Mouse (Mus musculus): ENCODE results near the gene Hyal2. TPM values are rescaled to one million over a fixed set of nuclear protein-coding genes. Genes with fewer than 3 reads are reported as not detected.
"Not testable (repeated sequence)": the region's sequence is repeated elsewhere in the genome, so short reads cannot be mapped to it uniquely, and the experiment has no call there.

The Hyal2 gene
- total RNA-seq, 2 experiments from 2014 or later = 35.8 to 37.8 TPM

GRCm38 (mm10) chr9:107569270-107569669 is 1.5 kb downstream of the Hyal2 start:
- DNase-seq = no peak

DNA sequence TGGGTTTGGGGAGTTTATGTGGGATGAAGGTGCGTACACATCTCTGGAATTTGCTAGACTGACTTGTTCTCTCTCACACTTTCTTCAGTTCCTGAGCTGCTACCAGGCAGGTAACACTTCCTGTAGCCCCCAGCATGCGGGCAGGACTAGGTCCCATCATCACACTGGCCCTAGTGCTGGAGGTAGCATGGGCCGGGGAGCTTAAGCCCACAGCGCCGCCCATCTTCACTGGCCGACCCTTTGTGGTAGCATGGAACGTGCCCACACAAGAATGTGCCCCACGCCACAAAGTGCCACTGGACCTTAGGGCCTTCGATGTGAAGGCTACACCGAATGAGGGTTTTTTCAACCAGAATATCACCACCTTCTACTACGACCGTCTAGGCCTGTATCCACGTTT is 2.3 kb downstream of the Hyal2 start:
- DNase-seq = no peak

- DNase-seq = no peak
These were observed 3.1 kb downstream of the Hyal2 start for GRCm38 (mm10) chr9:107570845-107571244.

DNA sequence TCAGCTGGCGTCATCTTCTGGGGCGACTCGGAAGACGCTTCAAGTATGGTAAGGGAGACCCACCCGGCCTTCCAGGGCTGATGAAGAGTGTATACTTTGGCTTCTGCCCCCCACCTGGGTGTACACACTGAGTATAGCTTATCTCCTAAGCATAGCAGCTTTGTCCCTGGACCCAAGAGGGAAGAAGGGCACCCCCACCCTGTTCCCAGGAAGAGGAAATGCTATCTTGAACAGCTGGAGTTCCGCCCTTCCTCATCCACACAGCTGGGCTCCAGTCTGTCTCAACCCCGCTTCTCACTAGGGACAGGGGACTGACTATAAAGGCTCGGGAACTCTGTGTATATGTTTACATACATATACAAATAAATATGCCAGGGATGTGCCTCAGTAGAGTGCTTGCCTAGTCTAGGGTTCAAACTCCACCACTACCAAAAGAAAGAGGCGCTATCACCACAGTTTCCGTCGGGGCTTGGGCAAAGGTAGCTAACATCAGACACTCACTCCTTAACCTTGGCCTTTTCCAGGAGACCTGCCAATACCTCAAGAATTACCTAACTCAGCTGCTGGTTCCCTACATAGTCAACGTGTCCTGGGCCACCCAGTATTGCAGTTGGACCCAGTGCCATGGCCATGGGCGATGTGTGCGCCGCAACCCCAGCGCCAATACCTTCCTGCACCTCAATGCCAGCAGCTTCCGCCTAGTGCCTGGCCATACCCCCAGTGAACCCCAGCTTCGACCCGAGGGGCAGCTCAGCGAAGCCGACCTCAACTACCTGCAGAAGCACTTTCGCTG is 4.0 kb downstream of the Hyal2 start:
- DNase-seq = no peak

DNA sequence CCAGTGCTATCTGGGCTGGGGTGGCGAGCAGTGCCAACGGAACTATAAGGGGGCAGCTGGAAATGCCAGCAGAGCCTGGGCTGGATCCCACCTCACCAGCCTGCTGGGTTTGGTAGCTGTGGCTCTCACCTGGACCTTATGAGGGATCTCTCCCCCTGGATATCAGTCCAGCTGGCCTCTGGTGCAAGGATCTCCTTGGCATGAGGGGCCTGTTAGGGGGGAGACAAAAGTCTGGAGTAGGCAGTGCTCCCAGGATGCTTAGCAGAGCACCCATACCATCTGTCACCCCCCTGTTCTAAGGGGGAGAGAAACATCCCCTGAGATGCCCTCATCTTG is 4.5 kb downstream of the Hyal2 start:
- no peak for DNase-seq

DNA sequence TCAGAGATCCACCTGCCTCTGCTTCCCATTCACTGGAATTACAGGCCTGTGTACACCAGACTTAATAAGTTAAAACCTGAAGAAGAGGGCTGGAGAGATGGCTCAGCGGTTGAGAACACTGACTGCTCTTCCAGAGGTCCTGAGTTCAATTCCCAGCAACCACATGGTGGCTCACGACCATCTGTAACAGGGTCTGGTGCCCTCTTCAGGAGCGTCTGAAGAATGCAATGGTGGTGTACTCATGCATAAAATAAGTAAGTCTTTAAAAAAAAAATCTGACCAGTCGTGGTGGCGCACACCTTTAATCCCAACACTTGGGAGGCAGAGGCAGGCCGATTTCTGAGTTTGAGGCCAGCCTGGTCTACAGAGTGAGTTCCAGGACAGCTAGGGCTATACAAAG is 6.0 kb downstream of the Hyal2 start:
- DNase-seq = not testable (repeated sequence)

DNA sequence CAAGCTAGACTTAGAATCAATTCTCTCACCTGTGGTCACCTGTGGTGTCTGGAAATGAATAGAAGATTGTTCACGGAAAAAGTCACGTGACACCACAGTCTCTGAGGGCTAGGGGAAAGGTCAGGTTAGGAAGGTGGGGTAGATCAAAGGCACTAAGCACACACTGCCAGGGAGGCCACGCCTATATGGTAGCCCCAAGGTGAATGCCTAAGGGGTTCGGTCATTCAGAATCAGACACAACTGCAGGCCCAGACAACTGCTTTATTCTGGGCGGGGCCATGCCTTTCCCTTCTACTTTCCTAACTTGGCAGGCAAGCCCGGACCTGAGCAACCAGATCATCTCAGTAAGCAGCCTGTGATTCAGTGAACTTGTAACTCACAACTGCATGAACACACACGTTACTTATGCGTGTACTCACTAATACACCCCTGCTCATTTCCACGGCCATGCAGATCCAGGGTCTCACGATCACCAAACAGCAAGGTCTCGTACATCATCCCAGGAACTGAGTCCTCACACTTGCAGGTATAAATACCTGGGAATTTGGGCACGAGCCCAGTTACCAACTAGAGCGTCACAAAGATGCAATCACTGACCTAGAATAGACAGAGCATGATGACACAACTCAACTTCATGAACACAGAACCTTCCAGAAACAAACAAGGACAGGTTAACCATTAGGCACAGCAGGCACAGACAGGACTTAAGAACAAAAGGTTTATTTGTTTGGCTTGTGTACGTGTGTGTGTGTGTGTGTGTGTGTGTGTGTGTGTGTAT is 8.0 kb downstream of the Hyal2 start:
- no peak for DNase-seq

DNA sequence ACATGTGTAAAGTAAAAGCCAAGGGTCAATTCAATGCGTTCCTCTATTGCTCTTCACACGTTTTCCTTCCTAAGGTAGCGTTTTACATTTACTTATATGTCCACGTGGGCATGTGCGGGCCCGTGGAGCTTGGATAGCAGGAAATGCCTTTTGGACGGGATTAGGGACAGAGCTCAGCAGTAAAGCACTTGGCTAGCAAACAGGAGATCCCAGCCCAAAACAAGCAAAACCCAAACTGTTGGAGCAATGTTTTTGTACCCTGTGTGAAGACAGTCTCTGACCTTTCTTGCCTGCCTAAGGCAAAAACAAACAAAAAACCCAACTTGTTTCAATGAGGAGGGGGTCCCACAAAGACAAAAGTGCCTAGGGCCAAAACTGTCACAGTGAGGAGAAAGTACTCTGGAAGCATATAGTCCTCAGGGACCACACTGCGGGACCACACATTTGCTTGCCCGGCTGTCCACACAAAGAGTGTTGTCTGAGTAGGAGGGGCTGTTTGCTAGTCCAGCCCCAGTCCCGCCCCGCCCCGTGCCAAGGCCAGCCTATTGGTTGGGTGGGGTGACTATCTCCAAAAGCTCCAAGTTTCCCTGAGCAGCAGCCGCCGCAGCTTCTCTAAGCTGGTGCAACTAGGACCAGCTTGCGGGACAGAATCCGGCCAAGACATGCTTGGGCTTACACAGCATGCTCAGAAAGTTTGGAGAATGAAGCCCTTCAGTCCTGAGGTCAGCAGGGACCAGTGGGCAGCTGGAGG is 8.8 kb downstream of the Hyal2 start, which contains the start of gene Hyal1:
Hyal1 (plus strand) TSS at position 571 of the 751 bp plus-strand sequence.
- DNase-seq = peak; percentile 87 to 91

- peak in 1 of 2 experiments; percentile 52 for DNase-seq
These were observed 10.1 kb downstream of the Hyal2 start for GRCm38 (mm10) chr9:107577871-107578270.

GRCm38 (mm10) chr9:107578587-107578986 is 10.8 kb downstream of the Hyal2 start, which contains the start of gene Naa80:
Gene Naa80, plus strand, starts transcription at chr9:107578887.
- DNase-seq = no peak

DNA sequence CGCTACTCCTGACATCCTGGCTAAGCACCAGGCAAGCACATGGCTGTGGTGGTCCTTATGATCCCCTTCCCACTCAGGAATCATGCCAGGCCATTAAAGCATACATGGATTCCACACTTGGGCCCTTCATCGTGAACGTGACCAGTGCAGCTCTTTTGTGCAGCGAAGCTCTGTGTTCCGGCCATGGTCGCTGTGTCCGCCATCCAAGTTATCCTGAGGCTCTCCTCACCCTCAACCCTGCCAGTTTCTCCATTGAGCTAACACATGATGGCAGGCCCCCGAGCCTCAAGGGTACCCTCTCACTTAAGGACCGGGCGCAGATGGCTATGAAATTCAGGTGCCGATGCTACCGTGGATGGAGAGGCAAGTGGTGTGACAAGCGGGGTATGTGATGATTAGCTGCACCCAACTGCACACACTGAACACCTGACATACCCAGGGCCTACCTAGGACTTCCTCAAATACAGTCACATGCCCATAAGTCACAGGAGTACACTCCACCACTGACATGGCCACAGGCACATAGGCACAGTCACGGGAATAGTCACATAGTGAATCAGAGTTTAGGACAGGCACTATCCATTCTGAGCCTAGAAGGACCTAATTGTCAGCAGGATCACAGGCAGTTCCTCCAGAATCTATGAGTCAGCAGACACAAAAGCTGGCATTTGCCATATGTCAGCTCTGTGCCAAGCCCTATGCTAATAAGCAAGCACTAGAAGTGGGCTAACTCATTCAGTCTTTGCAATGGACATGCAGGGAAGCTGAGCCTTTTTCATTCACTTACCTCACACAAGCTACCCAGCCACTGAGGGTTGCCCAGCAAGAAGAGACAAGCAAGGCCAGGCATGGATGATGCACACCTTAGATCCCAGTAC is 11.5 kb downstream of the Hyal2 start:
- DNase-seq = no peak

DNA sequence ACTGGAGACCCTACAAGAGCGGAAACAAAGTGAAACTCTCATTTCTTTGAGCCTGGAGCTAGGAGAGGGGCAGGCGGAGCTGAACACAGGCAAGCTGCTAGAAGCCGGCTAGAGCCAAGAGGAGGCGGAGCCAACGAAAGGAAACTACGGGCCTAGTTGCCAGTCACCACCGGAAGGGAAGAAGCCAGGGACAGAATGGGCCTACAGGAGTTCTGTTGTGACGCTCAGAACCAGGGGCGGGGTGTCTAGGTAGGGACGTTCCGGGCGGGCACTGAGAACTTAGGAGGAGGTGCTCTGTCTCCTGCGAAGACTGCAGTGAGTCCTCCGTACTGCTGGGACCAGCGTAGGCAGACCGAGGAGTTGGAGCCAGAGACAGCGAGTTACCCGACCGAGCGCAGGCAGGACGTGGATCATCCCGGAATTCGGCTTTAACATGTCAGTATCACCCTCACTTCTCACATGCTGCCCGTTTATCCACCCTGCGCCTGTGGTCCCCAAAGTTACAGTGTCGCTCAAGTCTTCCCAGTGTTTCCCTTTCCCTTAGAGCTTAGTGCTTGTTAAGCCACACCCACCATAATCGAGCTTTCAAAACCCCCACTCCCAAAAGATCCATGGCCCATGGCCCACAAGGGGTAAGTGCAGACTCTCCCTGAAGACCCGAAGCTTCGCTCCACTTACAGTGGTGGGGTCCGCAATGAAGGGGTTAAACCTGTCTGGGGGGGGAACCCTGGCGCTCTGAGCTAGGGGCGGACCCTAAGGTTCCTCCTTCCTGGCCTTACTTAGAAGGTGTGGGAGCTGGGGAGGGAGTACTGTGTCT is 13.0 kb downstream of the Hyal2 start, which contains the start of gene Hyal3:
Hyal3 (plus strand) TSS at position 318 of the 817 bp plus-strand sequence.
- DNase-seq = peak; percentile 93 to 94

- no peak for DNase-seq
These were observed 13.8 kb downstream of the Hyal2 start for GRCm38 (mm10) chr9:107581584-107581983.

GRCm38 (mm10) chr9:107582509-107583062 is 14.8 kb downstream of the Hyal2 start:
- DNase-seq = no peak

DNA sequence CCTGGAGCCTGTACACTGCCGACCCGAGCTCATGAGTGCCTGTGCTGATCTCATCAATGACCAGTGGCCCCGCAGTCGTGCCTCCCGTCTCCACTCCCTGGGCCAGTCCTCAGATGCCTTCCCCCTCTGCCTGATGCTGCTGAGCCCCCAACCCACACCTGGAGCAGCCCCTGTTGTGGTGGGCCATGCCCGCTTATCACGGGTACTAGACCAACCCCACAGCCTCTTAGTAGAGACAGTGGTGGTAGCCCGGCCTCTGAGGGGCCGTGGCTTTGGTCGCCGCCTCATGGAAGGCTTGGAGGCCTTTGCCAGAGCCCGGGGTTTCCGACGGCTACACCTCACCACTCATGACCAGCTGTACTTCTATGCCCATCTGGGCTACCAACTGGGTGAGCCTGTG is 15.4 kb downstream of the Hyal2 start:
- no peak for DNase-seq

DNA sequence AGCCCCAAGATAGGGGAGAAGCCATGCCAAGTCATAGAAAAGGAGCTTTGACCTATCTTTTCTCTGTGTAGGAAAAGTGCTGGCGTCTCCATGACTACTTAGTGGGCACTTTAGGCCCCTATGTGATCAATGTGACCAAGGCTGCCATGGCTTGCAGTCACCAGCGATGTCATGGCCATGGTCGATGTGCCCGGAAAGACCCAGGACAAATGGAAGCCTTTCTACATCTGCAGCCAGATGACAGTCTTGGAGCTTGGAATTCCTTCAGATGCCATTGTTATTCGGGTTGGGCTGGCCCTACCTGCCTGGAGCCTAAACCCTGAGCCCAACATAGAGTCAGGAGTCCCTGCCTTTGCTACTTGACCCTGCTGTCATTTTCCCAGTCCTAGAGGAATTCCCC is 18.8 kb downstream of the Hyal2 start:
- DNase-seq = no peak

- peak; percentile 96 to 97 for DNase-seq
These were observed 19.5 kb downstream of the Hyal2 start, which contains the start of gene Ifrd2 for GRCm38 (mm10) chr9:107586974-107587832. Gene Ifrd2, plus strand, starts transcription at chr9:107587642.

GRCm38 (mm10) chr9:107587833-107588639 is 20.3 kb downstream of the Hyal2 start:
- DNase-seq = peak; percentile 62 to 75

All from adrenal gland, postnatal 36 days (tissue).